Mouse (Mus musculus): ENCODE measurements at regions not wholly inside any gene's neighbourhood (a gene's known extent, or its start where the extent isn't known, plus 50 kb on each side); places are given as distances from the start of the nearest gene placed in this dataset.
A peak's percentile ranks its signal among the peaks of the same experiment; 100 is the strongest.

GRCm38 (mm10) chr5:97632791-97633190 lies 176.0 kb upstream of the Gk2 start:
- Histone ChIP-seq H3K4me3 (ENCODE audit: control insufficient read depth in 1 of 2, insufficient read depth in 1 of 2, low read depth in 2 of 2, low read length in 2 of 2) (no peak overlapping the region), H3K27ac (ENCODE audit: control insufficient read depth, low read depth, low read length) (no peak overlapping the region), H3K36me3 (ENCODE audit: control insufficient read depth in 1 of 2, insufficient read depth in 2 of 2, low read length in 2 of 2) (no peaks in the 10 kb centered on the region), H3K9ac (ENCODE audit: control insufficient read depth, low read depth, low read length, poor library complexity, severe bottlenecking) (no peak overlapping the region), H3K79me2 (ENCODE audit: control insufficient read depth, insufficient read depth, low read length, poor library complexity) (no peaks in the 10 kb centered on the region), H3K27me3 (ENCODE audit: control insufficient read depth in 1 of 2, insufficient read depth in 2 of 2, low read length in 2 of 2) (no peaks in the 10 kb centered on the region), H3K9me3 (replicated peaks; ENCODE audit: insufficient read depth, low read length) (no peaks in the 10 kb centered on the region), H3K4me1 (ENCODE audit: control insufficient read depth in 1 of 2, insufficient read depth in 2 of 2, low read length in 2 of 2) (no peaks in the 10 kb centered on the region)
- TF ChIP-seq CHD1 (IDR thresholded peaks at IDR 0.05; ENCODE audit: low read depth, low read length): no peak
- no peak for TF ChIP-seq SMC3 (IDR thresholded peaks at IDR 0.05; ENCODE audit: low read depth, low read length)
- peak; percentile 11 for DNase-seq (ENCODE audit: low read depth, low spot score)

- DNase-seq (ENCODE audit: low read depth, low spot score): no peak
- TF ChIP-seq MYC (IDR thresholded peaks at IDR 0.05; ENCODE audit: low read depth, low read length): no peak
- no peak for TF ChIP-seq GATA1 (IDR thresholded peaks at IDR 0.05; ENCODE audit: low read depth, low read length)
- TF ChIP-seq ELF1 (IDR thresholded peaks at IDR 0.05; ENCODE audit: low read depth, low read length): no peak
- no peak for TF ChIP-seq ETS1 (IDR thresholded peaks at IDR 0.05; ENCODE audit: low read depth, low read length)
- TF ChIP-seq ZC3H11A (IDR thresholded peaks at IDR 0.05; ENCODE audit: low read depth, low read length): no peak
- no peak for TF ChIP-seq RCOR1 (IDR thresholded peaks at IDR 0.05; ENCODE audit: low read depth, low read length)
- no peak for TF ChIP-seq HCFC1 (IDR thresholded peaks at IDR 0.05; ENCODE audit: low read depth, low read length)
- no peak for TF ChIP-seq TAL1 (IDR thresholded peaks at IDR 0.05; ENCODE audit: low read length)
- no peak for TF ChIP-seq MYB (IDR thresholded peaks at IDR 0.05; ENCODE audit: low read depth, low read length)
- no peak for TF ChIP-seq MXI1 (IDR thresholded peaks at IDR 0.05; ENCODE audit: low read depth, low read length)
- TF ChIP-seq CTCF (IDR thresholded peaks at IDR 0.05 in 2 of 3, conservative IDR thresholded peaks at IDR 0.05 in 1 of 3; ENCODE audit: control insufficient read depth in 1 of 3, insufficient read depth in 1 of 3, low read depth in 2 of 3, low read length in 3 of 3, poor library complexity in 1 of 3, severe bottlenecking in 1 of 3): no peak
- no peak for TF ChIP-seq POLR2A (IDR thresholded peaks at IDR 0.05; ENCODE audit: control insufficient read depth in 1 of 2, insufficient read depth in 1 of 2, low read depth in 1 of 2, low read length in 2 of 2, poor library complexity in 1 of 2)
- TF ChIP-seq UBTF (IDR thresholded peaks at IDR 0.05; ENCODE audit: borderline replicate concordance, insufficient read depth, low read depth, low read length): no peak
- Histone ChIP-seq H3K79me2 (ENCODE audit: control insufficient read depth, insufficient read depth, low read length, poor library complexity) (no peaks in the 10 kb centered on the region), H3K9me3 (replicated peaks; ENCODE audit: insufficient read depth, low read length) (no peaks in the 10 kb centered on the region), H3K4me3 (ENCODE audit: control insufficient read depth in 1 of 2, insufficient read depth in 1 of 2, low read depth in 2 of 2, low read length in 2 of 2) (no peak overlapping the region), H3K9ac (ENCODE audit: control insufficient read depth, low read depth, low read length, poor library complexity, severe bottlenecking) (no peak overlapping the region), H3K27ac (ENCODE audit: control insufficient read depth, low read depth, low read length) (no peak overlapping the region), H3K27me3 (ENCODE audit: control insufficient read depth in 1 of 2, insufficient read depth in 2 of 2, low read length in 2 of 2) (no peaks in the 10 kb centered on the region), H3K4me1 (ENCODE audit: control insufficient read depth in 1 of 2, insufficient read depth in 2 of 2, low read length in 2 of 2) (no peaks in the 10 kb centered on the region), H3K36me3 (ENCODE audit: control insufficient read depth in 1 of 2, insufficient read depth in 2 of 2, low read length in 2 of 2) (no peaks in the 10 kb centered on the region)
Observed at GRCm38 (mm10) chr5:97625200-97625599, 168.4 kb upstream of the Gk2 start.

- TF ChIP-seq RCOR1 (IDR thresholded peaks at IDR 0.05; ENCODE audit: low read depth, low read length): no peak
- TF ChIP-seq SMC3 (IDR thresholded peaks at IDR 0.05; ENCODE audit: low read depth, low read length): no peak
- no peak for TF ChIP-seq MYC (IDR thresholded peaks at IDR 0.05; ENCODE audit: low read depth, low read length)
- TF ChIP-seq CHD1 (IDR thresholded peaks at IDR 0.05; ENCODE audit: low read depth, low read length): no peak
- no peak for TF ChIP-seq ZMIZ1 (IDR thresholded peaks at IDR 0.05; ENCODE audit: low read depth, low read length)
- no peak for TF ChIP-seq E2F4 (IDR thresholded peaks at IDR 0.05; ENCODE audit: borderline replicate concordance, low read depth, low read length)
- TF ChIP-seq MAX (IDR thresholded peaks at IDR 0.05; ENCODE audit: low read length): no peak
- TF ChIP-seq POLR2AphosphoS2 (IDR thresholded peaks at IDR 0.05; ENCODE audit: low read length): no peak
- TF ChIP-seq ZNF384 (IDR thresholded peaks at IDR 0.05; ENCODE audit: low read depth, low read length): no peak
- no peak for TF ChIP-seq ZKSCAN1 (IDR thresholded peaks at IDR 0.05; ENCODE audit: low read depth, low read length)
- Histone ChIP-seq H3K36me3 (ENCODE audit: control insufficient read depth in 1 of 2, insufficient read depth in 2 of 2, low read length in 2 of 2) (no peaks in the 10 kb centered on the region), H3K4me1 (ENCODE audit: control insufficient read depth in 1 of 2, insufficient read depth in 2 of 2, low read length in 2 of 2) (no peaks in the 10 kb centered on the region), H3K4me3 (ENCODE audit: control insufficient read depth in 1 of 2, insufficient read depth in 1 of 2, low read depth in 2 of 2, low read length in 2 of 2) (no peak overlapping the region), H3K27ac (ENCODE audit: control insufficient read depth, low read depth, low read length) (no peak overlapping the region), H3K79me2 (ENCODE audit: control insufficient read depth, insufficient read depth, low read length, poor library complexity) (no peaks in the 10 kb centered on the region), H3K9ac (ENCODE audit: control insufficient read depth, low read depth, low read length, poor library complexity, severe bottlenecking) (no peak overlapping the region), H3K9me3 (replicated peaks; ENCODE audit: insufficient read depth, low read length) (no peaks in the 10 kb centered on the region), H3K27me3 (ENCODE audit: control insufficient read depth in 1 of 2, insufficient read depth in 2 of 2, low read length in 2 of 2) (no peaks in the 10 kb centered on the region)
- no peak for DNase-seq (ENCODE audit: low read depth, low spot score)
Observed at GRCm38 (mm10) chr5:97619890-97620289, 163.1 kb upstream of the Gk2 start.

Data from MEL (cell line).